Mouse (Mus musculus) thymus, adult 2 months (tissue): ENCODE results near the gene Unc5a.

Source experiments
- CTCF ChIP-seq: fragments of 200-500 bp; IDR thresholded peaks from 2 replicates; pipeline ENCODE4 v1.5.1; 2012; ENCODE audit warnings: mild to moderate bottlenecking, control low read depth, low read length, moderate library complexity, borderline replicate concordance; ENCODE audit not compliant: control insufficient read depth, poor library complexity, insufficient read depth; ENCODE audit errors: extremely low read depth
- POLR2A ChIP-seq: fragments of 200-500 bp; IDR thresholded peaks from 2 replicates; pipeline ENCODE4 v1.6.1; 2012; ENCODE audit warnings: mild to moderate bottlenecking, low read length, control low read depth, moderate library complexity; ENCODE audit not compliant: control insufficient read depth, poor library complexity, insufficient read depth; ENCODE audit errors: extremely low read depth

DNA sequence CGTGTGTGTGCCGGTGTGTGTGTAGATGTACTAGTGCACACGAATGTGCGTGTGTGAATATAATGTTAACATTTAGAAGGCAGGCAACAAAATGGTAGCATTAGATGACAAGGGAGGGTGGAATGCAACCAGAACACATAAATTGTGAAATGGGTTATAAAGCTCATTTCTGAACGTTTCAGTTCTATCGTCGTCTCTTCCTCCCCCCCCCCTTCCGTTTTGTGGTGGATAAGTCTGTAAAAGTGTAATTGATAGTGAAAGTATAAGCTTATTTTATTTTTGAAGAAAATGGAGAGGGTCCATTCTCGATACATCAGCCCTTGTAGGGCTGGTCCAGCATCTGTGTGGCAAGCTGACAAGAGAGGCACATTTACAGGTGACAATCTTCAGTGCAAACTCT is 69.5 kb downstream of the Unc5a start:
- TF ChIP-seq CTCF (no peak), POLR2A (no peak)
